Mouse (Mus musculus) G1E (cell line): ENCODE measurements at regions not wholly inside any gene's neighbourhood (a gene's known extent, or its start where the extent isn't known, plus 50 kb on each side); places are given as distances from the start of the nearest gene placed in this dataset.

Source experiments
- ATAC-seq: 2 replicates; pipeline ENCODE4 v1.8.0; 2016; ENCODE audit warnings: mild to moderate bottlenecking; ENCODE audit not compliant: insufficient number of reproducible peaks, poor library complexity, low FRiP score, severe bottlenecking; ENCODE audit errors: extremely low read depth
- DNase-seq: peaks from one replicate; pipeline ENCODE4 v3.0.0; 2012; ENCODE audit warnings: low spot score
- H3K27me3 ChIP-seq: 2 replicates; pipeline ENCODE4 v1.6.1; 2012; ENCODE audit warnings: mild to moderate bottlenecking, low read length, inconsistent platforms; ENCODE audit not compliant: insufficient read depth
- H3K36me3 ChIP-seq: replicated peaks from 2 replicates; pipeline ENCODE3; 2012; ENCODE audit warnings: mild to moderate bottlenecking, inconsistent platforms
- H3K4me1 ChIP-seq: 2 replicates; pipeline ENCODE4 v1.6.1; 2012; ENCODE audit warnings: low read depth, low read length, inconsistent platforms, mixed read lengths; ENCODE audit not compliant: insufficient read depth
- H3K4me3 ChIP-seq: 2 replicates; pipeline ENCODE4 v1.5.1; 2012; ENCODE audit warnings: low read depth, mild to moderate bottlenecking, inconsistent platforms, low read length, moderate library complexity, mixed read lengths
- H3K9me3 ChIP-seq: replicated peaks from 2 replicates; pipeline ENCODE4 v1.6.1; 2012; ENCODE audit warnings: inconsistent platforms
- CTCF ChIP-seq: IDR thresholded peaks from 2 replicates; pipeline ENCODE4 v1.5.1; 2012; ENCODE audit warnings: low read depth, low read length, inconsistent platforms, mixed read lengths
- GATA1 ChIP-seq: IDR thresholded peaks from 2 replicates; pipeline ENCODE4 v1.6.1; 2012; ENCODE audit warnings: borderline replicate concordance, low read length, inconsistent platforms, mixed read lengths
- GATA2 ChIP-seq: IDR thresholded peaks from 2 replicates; pipeline ENCODE4 v1.6.1; 2012; ENCODE audit warnings: low read depth, low read length, inconsistent platforms, borderline replicate concordance
- POLR2AphosphoS5 ChIP-seq: IDR thresholded peaks from 2 replicates; pipeline ENCODE4 v1.6.1; 2012; ENCODE audit warnings: low read depth, low read length, inconsistent platforms; ENCODE audit not compliant: insufficient replicate concordance
- TAL1 ChIP-seq: conservative IDR thresholded peaks from 2 replicates; pipeline ENCODE4 v1.6.1; 2012; ENCODE audit warnings: low read depth, low read length, inconsistent platforms, mixed read lengths

GRCm38 (mm10) chr3:130850766-130851308, 120.6 kb upstream of the Rpl34 start:
- no peaks in the 10 kb centered on the region for H3K36me3 ChIP-seq
- H3K9me3 ChIP-seq, result peaks cover 56% of the 10 kb centered on the region
- no peak for TF ChIP-seq POLR2AphosphoS5
- no peak for TF ChIP-seq CTCF
- no peak for TF ChIP-seq TAL1
- TF ChIP-seq GATA2, result no peak
- no peak for TF ChIP-seq GATA1
- no peak for DNase-seq
- no peak for ATAC-seq
- H3K27me3 ChIP-seq, result no peaks in the 10 kb centered on the region
- H3K4me3 ChIP-seq, result no peak overlapping the region
- H3K4me1 ChIP-seq, result no peaks in the 10 kb centered on the region

- no peaks in the 10 kb centered on the region for H3K27me3 ChIP-seq
- H3K4me3 ChIP-seq, result no peak overlapping the region
- no peaks in the 10 kb centered on the region for H3K36me3 ChIP-seq
- no peak for DNase-seq
- no peak for TF ChIP-seq TAL1
- no peak for TF ChIP-seq CTCF
- TF ChIP-seq POLR2AphosphoS5, result no peak
- TF ChIP-seq GATA1, result no peak
- TF ChIP-seq GATA2, result no peak
- ATAC-seq, result no peak
- H3K9me3 ChIP-seq, result peaks cover 43% of the 10 kb centered on the region
- no peaks in the 10 kb centered on the region for H3K4me1 ChIP-seq
These were observed 111.6 kb upstream of the Rpl34 start for GRCm38 (mm10) chr3:130841755-130842154.

GRCm38 (mm10) chr3:130839924-130840440, 109.8 kb upstream of the Rpl34 start:
- H3K4me3 ChIP-seq, result no peak overlapping the region
- H3K27me3 ChIP-seq, result no peaks in the 10 kb centered on the region
- no peak for DNase-seq
- peaks cover 43% of the 10 kb centered on the region for H3K9me3 ChIP-seq
- H3K4me1 ChIP-seq, result no peaks in the 10 kb centered on the region
- TF ChIP-seq POLR2AphosphoS5 (no peak), GATA2 (no peak), TAL1 (no peak), CTCF (no peak), GATA1 (no peak)
- H3K36me3 ChIP-seq, result no peaks in the 10 kb centered on the region
- ATAC-seq, result no peak

GRCm38 (mm10) chr3:130838626-130839422, 108.6 kb upstream of the Rpl34 start:
- no peaks in the 10 kb centered on the region for H3K27me3 ChIP-seq
- no peak for ATAC-seq
- TF ChIP-seq GATA1, result no peak
- TF ChIP-seq GATA2, result no peak
- no peak for TF ChIP-seq POLR2AphosphoS5
- no peak for TF ChIP-seq CTCF
- TF ChIP-seq TAL1, result no peak

GRCm38 (mm10) chr3:130833722-130834121, 103.5 kb upstream of the Rpl34 start:
- Histone ChIP-seq H3K4me3 (no peak overlapping the region), H3K4me1 (no peaks in the 10 kb centered on the region), H3K36me3 (no peaks in the 10 kb centered on the region), H3K27me3 (no peaks in the 10 kb centered on the region), H3K9me3 (peaks cover 52% of the 10 kb centered on the region)
- ATAC-seq (no peak), DNase-seq (no peak)
- TF ChIP-seq GATA1, result no peak
- TF ChIP-seq GATA2, result no peak
- TF ChIP-seq POLR2AphosphoS5, result no peak
- no peak for TF ChIP-seq CTCF

More at GRCm38 (mm10) chr3:130838626-130839422, 108.6 kb upstream of the Rpl34 start:
- peaks cover 40% of the 10 kb centered on the region for H3K9me3 ChIP-seq
- H3K4me1 ChIP-seq, result no peaks in the 10 kb centered on the region
- DNase-seq, result no peak
- H3K36me3 ChIP-seq, result no peaks in the 10 kb centered on the region
- H3K4me3 ChIP-seq, result no peak overlapping the region

- ATAC-seq (no peak), DNase-seq (no peak)
- Histone ChIP-seq H3K36me3 (no peaks in the 10 kb centered on the region), H3K4me1 (no peaks in the 10 kb centered on the region), H3K9me3 (peaks cover 51% of the 10 kb centered on the region), H3K4me3 (no peak overlapping the region), H3K27me3 (no peaks in the 10 kb centered on the region)
- no peak for TF ChIP-seq TAL1
- TF ChIP-seq CTCF, result no peak
- TF ChIP-seq GATA1, result no peak
- no peak for TF ChIP-seq POLR2AphosphoS5
- TF ChIP-seq GATA2, result no peak
These were observed 102.9 kb upstream of the Rpl34 start for GRCm38 (mm10) chr3:130833082-130833481.

GRCm38 (mm10) chr3:130831788-130832187, 101.6 kb upstream of the Rpl34 start:
- no peaks in the 10 kb centered on the region for H3K27me3 ChIP-seq

More at GRCm38 (mm10) chr3:130831788-130832187, 101.6 kb upstream of the Rpl34 start:
- DNase-seq, result no peak
- TF ChIP-seq GATA2 (no peak), CTCF (no peak), POLR2AphosphoS5 (no peak), GATA1 (no peak), TAL1 (no peak)
- H3K9me3 ChIP-seq, result peaks cover 53% of the 10 kb centered on the region
- no peaks in the 10 kb centered on the region for H3K4me1 ChIP-seq
- ATAC-seq, result no peak
- no peaks in the 10 kb centered on the region for H3K36me3 ChIP-seq
- no peak overlapping the region for H3K4me3 ChIP-seq
